Mouse (Mus musculus) adrenal gland (tissue): Measurements from ENCODE around the gene Misp.

ENCODE experiments used
- intact Hi-C: fragments of 180-260 bp; cut with DNase I; formaldehyde crosslinking; loops from one replicate; pipeline ENCODE4 v1.15.1; 2025

Misp gene

DNA sequence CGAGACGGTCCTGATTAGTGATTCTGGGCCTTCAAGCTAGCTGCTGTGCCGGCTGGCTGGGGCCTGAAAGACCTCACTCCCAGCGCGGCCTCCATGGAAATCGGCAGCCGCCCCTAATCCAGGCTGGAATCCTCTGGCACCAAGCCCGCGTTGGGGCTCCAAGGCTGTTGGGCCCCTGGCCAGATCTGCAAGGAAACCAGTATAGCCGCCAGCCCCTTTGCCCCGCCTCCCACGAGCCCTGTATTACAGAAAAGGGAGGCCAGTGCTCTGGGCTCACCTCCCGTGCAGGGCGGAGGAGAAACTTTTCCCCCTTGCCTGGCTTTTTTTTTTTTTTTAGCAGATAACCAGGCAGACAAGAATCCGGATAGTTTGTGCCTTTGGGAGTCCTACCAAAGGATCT is 32.6 kb downstream of the Misp start:
- intact Hi-C loops = no loop called here

DNA sequence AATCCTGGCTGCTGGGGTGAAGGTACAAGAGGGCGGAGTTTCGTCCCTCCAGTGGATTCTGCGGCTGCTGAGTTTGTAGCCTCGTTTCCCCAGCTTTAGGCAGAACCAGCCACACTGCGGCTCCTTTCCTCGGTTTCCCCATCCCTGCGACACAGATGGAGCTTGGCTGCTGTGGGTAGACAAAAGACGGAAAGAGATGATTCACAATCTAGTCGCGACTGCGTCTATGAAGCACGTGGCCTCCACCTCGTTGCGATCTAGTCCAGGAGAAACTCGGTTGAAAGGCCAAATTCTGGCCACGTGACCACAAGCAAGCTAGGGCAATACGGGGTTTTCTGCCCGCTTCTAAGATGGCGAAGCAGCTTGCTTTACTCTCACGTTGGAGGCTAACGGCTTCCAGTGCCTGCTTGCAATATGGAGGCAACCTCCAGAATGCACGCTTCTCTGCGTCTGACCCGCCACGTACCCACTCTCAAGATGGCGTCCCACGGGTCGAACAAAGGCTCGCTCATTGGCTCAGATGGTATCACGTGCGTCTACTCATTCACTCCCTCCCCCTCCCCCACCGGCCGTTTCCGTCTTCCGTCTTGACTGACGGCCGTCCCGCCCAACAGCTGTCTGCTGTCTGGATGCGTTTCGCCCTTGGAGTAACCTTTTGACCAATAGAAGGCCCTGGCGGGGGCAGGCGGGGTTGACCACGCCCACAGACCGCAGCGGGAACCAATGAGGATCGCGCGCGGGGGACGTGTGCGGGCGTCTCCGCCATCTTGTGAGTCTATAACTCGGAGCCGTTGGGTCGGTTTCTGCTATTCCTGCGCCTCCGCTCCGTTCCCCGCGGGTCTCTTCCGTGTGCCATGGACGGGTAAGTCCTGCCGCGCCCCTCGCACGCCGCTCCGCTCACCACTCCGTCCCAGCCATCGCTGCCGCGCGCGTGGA is 33.3 kb downstream of the Misp start, which contains the start of gene Ptbp1:
TSS of gene Ptbp1 (plus strand) at position 568 of the 936 bp plus-strand sequence.
- intact Hi-C loops = no loop called here

DNA sequence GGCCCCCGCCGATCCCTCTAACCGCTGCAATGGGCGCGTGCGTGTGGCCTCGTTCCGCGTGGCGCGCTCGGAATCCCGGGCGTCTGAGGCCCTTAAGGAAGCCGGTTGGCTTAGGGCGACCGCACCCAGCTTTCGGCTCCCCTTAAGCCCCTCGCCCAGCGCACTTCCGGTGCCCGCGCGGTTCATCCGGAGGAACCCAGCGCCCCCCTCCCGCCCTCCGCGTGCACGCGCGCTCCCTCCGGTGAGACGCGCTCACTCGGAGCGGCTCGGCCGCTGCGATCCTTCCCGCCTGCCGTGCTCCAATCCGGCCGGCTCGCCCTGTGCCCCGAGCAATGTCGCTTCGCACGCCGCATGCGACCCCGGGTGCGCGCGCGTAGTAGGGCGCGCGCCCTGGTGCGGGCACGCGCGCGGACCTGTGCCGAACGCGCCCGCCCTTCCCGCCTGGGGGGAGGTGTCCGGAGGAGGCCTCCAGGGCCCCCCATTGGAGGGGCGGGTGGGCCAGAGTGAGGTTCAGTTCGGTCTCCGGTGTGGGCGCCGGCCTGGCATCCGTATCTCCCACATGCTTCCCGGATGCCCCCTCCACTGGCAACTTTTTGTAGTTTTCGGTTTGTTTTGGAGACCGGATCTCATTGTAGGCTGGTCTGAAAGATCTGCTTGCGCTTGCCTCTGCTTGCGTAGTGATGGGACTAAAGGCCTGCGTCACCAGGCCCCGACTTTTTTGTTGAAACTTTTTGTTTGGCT is 34.2 kb downstream of the Misp start:
- intact Hi-C loops = no loop called here

DNA sequence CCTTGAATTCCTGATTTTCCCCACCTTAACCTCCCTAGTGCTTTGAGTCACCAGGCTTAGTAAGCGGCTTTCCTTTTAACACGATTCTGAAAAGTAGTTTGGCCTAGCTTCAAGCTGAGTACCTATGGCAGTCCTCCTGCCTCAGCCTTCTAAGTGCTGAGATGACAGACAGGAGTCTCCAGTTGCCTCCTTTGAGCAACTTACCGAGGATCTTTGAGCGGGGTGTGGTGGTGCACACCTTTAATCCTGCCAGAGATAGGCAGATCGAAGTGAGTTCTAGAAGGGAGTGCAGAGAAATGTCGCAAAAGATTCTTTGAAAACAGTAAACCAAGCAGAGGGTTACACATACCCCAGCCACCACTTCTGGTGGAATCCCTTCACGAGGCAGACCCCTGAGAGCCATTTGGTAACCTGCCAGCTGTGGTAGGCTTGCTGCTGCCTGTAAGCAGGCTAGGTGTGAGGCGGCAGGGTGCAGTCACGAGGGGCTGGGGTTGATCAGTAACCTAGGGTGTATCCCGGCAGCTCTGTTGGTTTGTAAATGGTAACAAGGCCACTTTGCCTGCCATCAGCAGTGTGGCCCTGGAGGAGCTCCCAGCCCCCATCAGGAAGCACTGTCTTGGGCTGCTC is 34.9 kb downstream of the Misp start:
- intact Hi-C loops = no loop called here

DNA sequence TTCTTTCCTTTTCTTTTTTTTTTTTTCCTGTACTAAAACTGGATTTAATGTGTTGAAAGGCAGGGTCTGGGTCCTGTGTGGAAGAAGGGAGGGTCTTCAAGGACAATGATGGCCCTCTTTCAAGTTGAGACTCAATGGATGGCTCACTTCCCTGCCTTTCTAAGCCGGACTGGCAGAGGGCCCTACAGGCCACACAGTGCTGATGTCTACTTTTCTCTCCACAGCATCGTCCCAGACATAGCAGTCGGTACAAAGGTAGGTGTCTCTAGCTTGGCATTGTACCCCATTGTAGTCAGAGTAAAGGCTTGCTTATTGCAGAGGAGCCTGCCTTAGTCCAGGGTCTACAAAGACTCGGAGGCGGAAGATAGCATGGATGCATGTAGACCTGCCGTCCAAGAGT is 35.5 kb downstream of the Misp start:
- intact Hi-C loops = no loop called here

DNA sequence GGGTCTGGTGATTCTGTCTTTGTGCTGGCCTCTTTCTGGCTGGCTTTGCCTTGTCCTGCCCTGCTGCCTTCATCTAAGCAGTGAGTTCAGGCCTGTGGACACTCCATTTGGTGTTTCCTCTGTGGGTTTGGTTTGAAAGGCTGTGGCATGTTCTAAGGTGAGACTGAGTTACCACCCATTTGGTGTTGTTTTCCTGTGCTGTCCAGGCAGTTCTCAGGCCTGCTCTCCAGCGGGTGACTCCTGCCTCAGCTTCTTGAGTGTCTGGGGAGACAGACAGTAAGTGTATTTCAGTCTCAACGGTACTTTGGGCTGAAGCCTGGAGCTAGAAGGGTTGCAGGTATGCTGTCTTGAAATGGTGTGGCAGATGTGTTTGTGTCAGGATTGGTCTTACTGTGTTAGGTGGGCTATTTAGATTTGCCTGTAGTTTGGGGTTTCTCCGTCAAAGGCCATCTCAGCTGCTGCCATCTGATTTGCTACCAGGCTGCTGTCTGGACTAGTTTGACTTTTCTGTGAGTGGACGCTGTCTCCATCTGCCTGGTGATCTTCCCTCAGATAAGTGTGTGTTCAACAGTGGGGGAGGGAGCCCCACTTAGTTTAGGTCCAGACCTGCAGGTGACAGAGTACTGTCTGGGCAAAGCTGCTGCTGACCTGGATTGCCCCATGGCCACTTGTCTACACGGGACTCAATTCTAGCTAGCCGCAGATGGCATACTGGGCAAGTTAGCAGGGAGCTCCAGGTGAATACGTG is 36.1 kb downstream of the Misp start:
- intact Hi-C loops = no loop called here

DNA sequence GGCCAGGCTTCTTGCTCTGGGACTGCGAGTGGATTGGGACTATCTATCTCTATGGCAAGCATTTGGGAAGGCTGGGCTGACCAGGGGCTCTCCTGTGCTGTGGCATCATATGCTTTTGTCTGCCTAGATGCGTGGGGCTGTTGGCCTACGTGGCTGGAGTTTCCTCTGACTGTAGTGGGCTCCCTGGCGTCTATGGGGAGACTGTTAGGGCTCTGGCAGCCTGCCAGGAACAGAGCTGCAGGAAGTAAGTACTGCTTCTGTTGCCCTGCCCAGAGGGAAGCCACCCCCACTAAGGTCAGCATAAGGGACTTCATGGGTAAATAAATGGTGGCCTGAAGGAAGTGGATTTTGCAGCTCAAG is 36.6 kb downstream of the Misp start:
- intact Hi-C loops = no loop called here

DNA sequence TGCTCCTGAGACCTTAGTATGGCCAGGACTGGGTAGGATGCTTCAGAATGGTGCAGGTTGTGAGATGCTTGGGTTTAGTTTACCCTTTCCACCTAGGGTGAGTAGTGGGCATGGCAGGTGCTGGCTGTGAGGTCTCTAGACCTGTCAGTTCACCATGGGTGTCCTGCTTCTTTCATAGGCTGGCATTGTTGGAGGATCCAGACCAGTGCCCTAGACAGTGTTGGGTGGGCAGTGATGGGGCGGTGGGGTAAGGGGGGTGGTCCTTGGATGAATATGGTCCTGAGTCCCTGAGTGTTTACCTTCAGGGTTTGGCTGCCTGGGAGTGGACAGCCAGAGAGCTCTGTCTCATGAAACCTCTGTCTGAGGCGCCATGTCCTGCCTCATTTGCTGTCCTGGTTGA is 37.1 kb downstream of the Misp start:
- intact Hi-C loops = no loop called here

DNA sequence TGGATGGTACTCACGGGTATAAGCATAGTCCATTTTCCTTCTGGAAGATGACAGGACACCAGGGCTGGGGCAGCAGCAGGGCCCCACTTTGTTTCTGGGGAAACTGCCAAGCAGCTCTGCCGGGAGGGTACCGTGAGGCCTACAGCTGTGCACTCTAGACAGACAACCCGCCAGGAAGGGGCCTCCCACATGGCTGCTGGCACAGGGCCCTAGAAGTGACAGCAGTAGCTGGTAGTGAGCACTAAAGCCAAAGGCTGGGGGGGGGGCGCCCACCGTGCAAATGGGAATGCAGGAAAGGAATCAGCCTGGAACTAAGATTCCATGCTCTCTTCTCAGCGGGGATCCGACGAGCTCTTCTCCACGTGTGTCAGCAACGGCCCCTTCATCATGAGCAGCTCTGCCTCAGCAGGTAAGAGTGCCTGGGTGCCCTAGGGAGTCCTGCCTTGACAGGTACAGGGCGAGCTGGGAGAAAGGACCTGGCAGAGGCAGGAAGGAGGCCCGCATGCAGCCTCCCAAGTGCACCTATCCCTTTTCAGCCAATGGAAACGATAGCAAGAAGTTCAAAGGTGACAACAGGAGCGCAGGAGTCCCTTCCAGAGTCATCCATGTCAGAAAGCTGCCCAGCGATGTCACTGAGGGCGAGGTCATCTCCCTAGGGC is 37.8 kb downstream of the Misp start:
- intact Hi-C loops = no loop called here

DNA sequence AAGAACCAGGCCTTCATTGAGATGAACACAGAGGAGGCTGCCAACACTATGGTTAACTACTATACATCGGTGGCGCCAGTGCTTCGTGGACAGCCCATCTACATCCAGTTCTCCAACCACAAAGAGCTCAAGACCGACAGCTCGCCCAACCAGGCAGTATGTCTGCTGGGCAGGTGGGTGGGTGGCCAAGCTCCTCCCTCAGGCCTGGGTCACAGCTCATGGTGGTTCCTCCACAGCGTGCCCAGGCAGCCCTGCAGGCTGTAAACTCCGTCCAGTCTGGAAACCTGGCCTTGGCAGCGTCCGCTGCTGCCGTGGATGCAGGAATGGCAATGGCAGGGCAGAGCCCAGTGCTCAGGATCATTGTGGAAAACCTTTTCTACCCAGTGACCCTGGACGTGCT is 38.3 kb downstream of the Misp start:
- intact Hi-C loops = no loop called here

DNA sequence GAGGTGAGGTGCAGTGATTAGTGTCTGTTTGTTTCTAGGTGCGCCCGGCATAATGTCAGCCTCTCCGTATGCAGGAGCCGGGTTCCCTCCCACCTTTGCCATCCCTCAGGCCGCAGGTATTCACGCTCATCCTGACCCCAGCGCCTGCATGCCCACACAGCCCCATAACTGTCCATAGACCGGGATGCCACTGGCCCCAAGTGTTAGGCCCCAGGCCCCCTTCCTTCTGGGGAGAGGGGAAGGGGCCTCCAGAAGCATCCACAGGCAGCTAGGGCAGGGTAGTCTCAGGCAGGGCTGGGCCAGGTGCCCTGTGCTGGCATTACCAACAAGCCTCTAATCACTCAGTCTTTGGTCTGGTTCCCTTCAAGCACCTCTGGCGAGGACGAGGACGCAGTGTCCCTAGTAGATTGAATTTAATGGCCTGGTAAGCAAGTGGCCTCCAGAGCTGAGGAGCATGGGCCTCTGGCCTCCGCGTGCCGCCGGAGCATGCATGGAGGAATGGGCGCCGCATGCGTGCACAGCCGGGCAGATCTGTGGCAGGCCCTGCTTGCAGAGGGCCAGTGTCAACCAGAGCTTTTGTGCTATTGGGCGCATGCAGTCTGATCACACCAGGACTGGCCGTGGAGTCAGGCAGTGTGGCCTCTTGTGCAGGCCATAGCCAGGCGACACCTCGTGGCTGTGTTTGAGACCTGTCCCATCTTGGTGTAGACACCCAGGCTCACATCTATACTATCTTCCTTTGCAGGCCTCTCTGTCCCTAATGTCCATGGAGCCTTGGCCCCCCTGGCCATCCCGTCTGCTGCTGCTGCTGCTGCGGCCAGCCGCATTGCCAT is 39.5 kb downstream of the Misp start:
- intact Hi-C loops = no loop called here

DNA sequence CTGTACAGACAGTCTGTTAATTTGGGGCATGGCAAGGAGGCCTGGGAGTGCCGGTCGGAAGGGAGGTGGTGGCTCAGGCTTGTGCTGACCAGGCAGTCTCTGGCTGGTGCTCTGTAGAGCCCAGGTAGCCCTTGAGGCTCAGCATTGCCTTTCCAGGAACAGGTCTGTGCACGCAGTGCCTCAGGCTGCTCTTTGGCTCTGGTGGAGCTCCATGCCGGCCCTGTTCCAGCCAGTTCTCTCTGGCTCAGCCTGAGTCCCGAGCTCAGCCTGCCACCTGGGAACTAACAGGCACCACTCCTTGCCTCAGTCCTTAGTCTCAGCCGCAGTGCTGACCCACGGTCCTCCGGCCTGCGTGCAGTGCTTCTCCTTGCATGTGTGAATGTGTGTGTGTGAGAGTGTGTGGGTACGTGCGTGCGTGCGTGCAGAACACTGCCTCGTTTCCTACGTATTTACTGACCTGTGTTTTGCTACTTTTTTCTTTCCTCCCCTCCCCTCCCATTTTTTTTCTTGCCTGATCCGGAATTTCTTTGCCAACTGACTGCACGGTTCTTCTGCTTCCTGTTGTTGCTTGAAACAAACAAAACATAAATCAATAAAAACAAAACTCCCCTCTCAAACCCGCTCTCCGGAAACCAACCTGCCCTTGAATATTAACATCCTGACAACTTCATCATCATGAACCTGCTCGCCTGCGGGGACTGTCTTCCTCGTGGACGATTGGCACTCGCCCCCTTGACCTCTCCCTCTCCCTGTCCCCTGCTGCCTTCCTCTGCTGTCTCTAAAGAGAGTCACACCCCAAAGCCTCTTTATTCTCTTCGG is 40.6 kb downstream of the Misp start:
- intact Hi-C loops = no loop called here

DNA sequence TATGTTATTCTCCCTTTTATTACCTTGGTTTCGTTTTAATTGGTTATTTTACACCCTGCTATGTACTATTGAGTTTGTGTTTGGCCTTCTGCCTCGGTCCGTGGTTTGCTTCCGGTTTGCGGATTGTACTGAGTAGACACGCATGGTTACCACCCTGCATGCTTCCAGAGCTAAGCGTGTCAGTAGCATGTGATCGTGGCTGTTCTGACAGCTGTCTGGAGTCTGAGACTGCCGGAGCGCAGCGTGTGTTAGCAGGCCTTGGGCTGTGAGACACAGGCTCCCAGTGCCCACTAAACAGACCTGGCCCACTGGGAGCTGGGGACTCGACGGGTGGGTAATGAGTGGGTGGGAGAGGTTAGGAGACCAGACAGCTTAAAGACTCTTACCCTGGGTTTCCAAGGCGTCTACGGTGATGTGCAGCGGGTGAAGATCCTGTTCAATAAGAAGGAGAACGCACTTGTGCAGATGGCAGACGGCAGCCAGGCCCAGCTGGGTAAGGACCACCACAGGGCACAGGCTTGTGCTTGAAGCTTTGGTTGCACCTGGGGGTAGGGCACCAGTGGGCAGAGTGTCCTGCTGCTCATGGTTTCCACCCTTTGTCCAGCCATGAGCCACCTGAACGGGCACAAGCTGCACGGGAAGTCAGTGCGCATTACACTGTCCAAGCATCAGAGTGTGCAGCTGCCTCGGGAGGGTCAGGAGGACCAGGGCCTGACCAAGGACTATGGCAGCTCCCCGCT is 41.4 kb downstream of the Misp start:
- intact Hi-C loops = no loop called here

DNA sequence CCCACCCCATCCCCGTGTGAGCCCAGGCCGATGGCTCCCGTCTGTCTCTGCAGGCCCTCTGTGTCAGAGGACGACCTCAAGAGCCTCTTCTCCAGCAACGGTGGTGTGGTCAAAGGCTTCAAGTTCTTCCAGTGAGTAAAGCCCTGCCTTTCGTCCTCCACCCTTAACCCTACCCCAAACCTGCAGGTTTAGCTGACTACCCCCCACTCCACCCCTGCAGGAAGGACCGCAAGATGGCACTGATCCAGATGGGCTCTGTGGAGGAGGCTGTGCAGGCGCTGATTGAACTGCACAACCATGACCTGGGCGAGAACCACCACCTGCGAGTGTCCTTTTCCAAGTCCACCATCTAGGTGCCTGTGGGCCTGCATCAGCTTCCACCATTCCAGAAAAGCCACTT is 42.1 kb downstream of the Misp start:
- intact Hi-C loops = no loop called here

DNA sequence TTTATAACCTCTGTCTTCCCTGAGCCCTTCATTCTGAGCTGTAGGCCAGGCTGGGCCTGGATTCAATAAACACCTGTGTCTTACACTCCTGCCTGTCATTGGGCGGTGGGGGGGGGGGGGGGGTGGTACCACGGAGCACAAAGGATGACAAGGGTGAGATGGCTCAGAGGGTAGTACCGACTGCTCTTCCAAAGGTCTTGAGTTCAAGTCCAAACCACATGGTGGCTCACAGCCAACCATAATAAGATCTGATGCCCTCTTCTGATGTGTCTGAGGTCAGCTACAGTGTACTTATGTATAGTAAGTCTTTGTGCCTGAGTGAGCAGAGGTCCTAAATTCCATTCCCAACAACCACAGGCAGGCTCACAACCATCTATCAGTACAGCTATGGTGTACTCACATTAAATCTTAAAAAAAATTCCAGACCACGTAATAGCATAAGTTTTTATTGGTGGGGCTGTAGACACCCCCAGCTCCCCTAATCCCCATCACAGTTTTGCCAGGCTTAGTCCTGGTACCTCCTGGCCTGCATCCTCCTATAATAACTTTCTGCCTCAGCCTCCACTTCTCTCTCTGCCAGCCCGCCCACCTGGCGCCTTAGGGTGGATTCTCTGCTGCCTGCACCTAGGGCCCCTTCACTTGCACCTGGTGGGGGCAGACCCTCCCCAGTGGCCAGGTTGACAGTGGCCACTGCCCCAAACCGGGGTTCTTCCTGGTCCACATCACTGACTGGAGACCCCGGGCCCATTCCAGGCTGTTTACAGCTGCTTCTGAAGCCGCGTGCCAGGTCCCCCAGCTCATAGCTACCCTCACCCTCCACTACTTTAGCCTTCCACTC is 43.8 kb downstream of the Misp start:
- intact Hi-C loops = loop anchor here (5.0 kb wide), 1 partner anchor 32 kb away; no protein-coding TSS in a partner anchor

DNA sequence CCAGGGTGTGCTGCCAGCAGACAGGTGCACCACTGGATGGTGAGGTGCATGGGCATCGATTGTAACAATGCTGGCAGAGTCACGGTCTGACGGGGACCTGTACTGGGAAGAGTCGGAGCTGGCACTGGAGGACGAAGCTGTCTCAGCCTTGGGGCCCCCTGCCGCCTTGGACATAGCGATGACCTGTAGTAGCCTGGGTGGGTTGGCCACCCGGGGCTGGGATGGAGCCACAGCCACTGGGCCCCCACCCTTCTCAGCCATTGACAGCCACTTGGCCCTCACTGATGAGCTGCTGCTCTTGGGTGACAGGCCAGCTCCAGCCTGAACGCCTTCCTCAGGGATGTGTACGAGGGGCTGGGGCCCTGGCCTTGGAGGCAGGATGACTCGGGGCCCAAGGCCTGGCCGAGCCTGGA is 44.4 kb downstream of the Misp start:
- intact Hi-C loops = loop anchor here (5.0 kb wide), 1 partner anchor 33 kb away; no protein-coding TSS in a partner anchor

DNA sequence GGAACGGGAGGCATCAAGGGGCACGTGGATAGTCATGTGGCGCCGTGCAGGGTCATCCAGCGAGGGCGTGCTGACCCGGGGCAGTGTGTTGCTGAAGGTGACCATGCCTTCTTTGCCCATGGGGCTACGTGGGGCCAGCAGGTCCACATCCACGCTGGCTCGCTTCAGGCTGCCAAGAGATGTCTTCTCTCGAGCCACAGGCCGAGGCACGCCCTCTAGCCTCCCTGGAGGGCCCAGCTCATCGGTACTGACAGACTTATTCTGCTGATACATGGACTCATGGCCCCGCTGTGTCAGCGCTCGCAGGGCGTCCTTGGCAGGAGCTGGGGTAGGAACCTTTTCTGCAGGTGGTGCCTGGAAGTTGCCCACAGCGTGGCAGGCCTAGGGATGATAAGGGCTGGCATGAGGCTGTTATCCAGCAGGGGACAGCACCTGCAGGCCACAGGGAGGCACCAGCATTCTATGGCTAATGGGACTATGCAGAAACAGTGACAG is 45.1 kb downstream of the Misp start:
- intact Hi-C loops = loop anchor here (5.0 kb wide), 1 partner anchor 34 kb away; no protein-coding TSS in a partner anchor
